Mouse (Mus musculus): Measurements from ENCODE around the gene Gm10563. TPM values are rescaled to one million over a fixed set of nuclear protein-coding genes. Genes with fewer than 3 reads are reported as not detected.

Gm10563 gene
- polyA plus RNA-seq, 1 experiment from 2014 or later = not detected

- no peak for DNase-seq (ENCODE audit: low spot score)
These were observed 78.7 kb downstream of the Gm10563 start for GRCm38 (mm10) chr4:155566555-155566954.

Other genes starting within 250 kb of the Gm10563 start
- gene Gabrd, start 247.3 kb downstream of the Gm10563 start, polyA plus RNA-seq (2015; fragmentation: Nextera tagmentation; extraction: Ambion mirVana) = 0.50 and 0.79 TPM in 2 replicates
- gene Cfap74, start 236.2 kb downstream of the Gm10563 start, polyA plus RNA-seq (2015; fragmentation: Nextera tagmentation; extraction: Ambion mirVana) = 13.9 and 15.2 TPM in 2 replicates
- 0.79 TPM in 1 of 2 replicates, not detected in the other for gene Tmem52, start 176.3 kb downstream of the Gm10563 start, polyA plus RNA-seq (2015; fragmentation: Nextera tagmentation; extraction: Ambion mirVana)
- gene Gnb1, start 154.0 kb downstream of the Gm10563 start, polyA plus RNA-seq (2015; fragmentation: Nextera tagmentation; extraction: Ambion mirVana) = 288 and 312 TPM in 2 replicates
- gene Nadk, start 83.0 kb downstream of the Gm10563 start, polyA plus RNA-seq (2015; fragmentation: Nextera tagmentation; extraction: Ambion mirVana) = 85.1 and 92.5 TPM in 2 replicates
- 6.3 and 7.5 TPM in 2 replicates for gene Slc35e2, start 44.0 kb downstream of the Gm10563 start, polyA plus RNA-seq (2015; fragmentation: Nextera tagmentation; extraction: Ambion mirVana)
- 65.7 and 76.3 TPM in 2 replicates for gene Cdk11b, start 20.6 kb downstream of the Gm10563 start, polyA plus RNA-seq (2015; fragmentation: Nextera tagmentation; extraction: Ambion mirVana)
- gene Mmp23, start 8.0 kb upstream of the Gm10563 start, polyA plus RNA-seq (2015; fragmentation: Nextera tagmentation; extraction: Ambion mirVana) = 7.5 and 8.3 TPM in 2 replicates
- 14.2 and 14.4 TPM in 2 replicates for gene Mib2, start 23.8 kb upstream of the Gm10563 start, polyA plus RNA-seq (2015; fragmentation: Nextera tagmentation; extraction: Ambion mirVana)
- 4.4 and 5.2 TPM in 2 replicates for gene Fndc10, start 48.9 kb upstream of the Gm10563 start, polyA plus RNA-seq (2015; fragmentation: Nextera tagmentation; extraction: Ambion mirVana)
- 194 and 202 TPM in 2 replicates for gene Ssu72, start 59.4 kb upstream of the Gm10563 start, polyA plus RNA-seq (2015; fragmentation: Nextera tagmentation; extraction: Ambion mirVana)
- 1.1 and 1.4 TPM in 2 replicates for gene Tmem240, start 89.4 kb upstream of the Gm10563 start, polyA plus RNA-seq (2015; fragmentation: Nextera tagmentation; extraction: Ambion mirVana)
- gene Atad3a, start 115.7 kb upstream of the Gm10563 start, polyA plus RNA-seq (2015; fragmentation: Nextera tagmentation; extraction: Ambion mirVana) = 61.6 and 63.9 TPM in 2 replicates
- gene Vwa1, start 129.3 kb upstream of the Gm10563 start, polyA plus RNA-seq (2015; fragmentation: Nextera tagmentation; extraction: Ambion mirVana) = 8.6 and 9.0 TPM in 2 replicates
- 0.05 and 0.21 TPM in 2 replicates for gene Tmem88b, start 140.5 kb upstream of the Gm10563 start, polyA plus RNA-seq (2015; fragmentation: Nextera tagmentation; extraction: Ambion mirVana)
- 0.23 and 0.42 TPM in 2 replicates for gene Ankrd65, start 145.0 kb upstream of the Gm10563 start, polyA plus RNA-seq (2015; fragmentation: Nextera tagmentation; extraction: Ambion mirVana)
- gene Mrpl20, start 157.5 kb upstream of the Gm10563 start, polyA plus RNA-seq (2015; fragmentation: Nextera tagmentation; extraction: Ambion mirVana) = 283 and 286 TPM in 2 replicates
- 139 and 162 TPM in 2 replicates for gene Ccnl2, start 167.1 kb upstream of the Gm10563 start, polyA plus RNA-seq (2015; fragmentation: Nextera tagmentation; extraction: Ambion mirVana)
- gene Aurkaip1, start 185.9 kb upstream of the Gm10563 start, polyA plus RNA-seq (2015; fragmentation: Nextera tagmentation; extraction: Ambion mirVana) = 187 and 198 TPM in 2 replicates
- 15.1 and 18.1 TPM in 2 replicates for gene Mxra8, start 194.3 kb upstream of the Gm10563 start, polyA plus RNA-seq (2015; fragmentation: Nextera tagmentation; extraction: Ambion mirVana)
- gene Dvl1, start 202.0 kb upstream of the Gm10563 start, polyA plus RNA-seq (2015; fragmentation: Nextera tagmentation; extraction: Ambion mirVana) = 5.7 and 7.6 TPM in 2 replicates
- gene Tas1r3, start 218.0 kb upstream of the Gm10563 start, polyA plus RNA-seq (2015; fragmentation: Nextera tagmentation; extraction: Ambion mirVana) = 0.16 and 0.28 TPM in 2 replicates
- gene Cptp, start 224.0 kb upstream of the Gm10563 start, polyA plus RNA-seq (2015; fragmentation: Nextera tagmentation; extraction: Ambion mirVana) = 9.4 and 11.4 TPM in 2 replicates
- gene Ints11, start 224.1 kb upstream of the Gm10563 start, polyA plus RNA-seq (2015; fragmentation: Nextera tagmentation; extraction: Ambion mirVana) = 84.9 and 92.2 TPM in 2 replicates
- gene Pusl1, start 246.4 kb upstream of the Gm10563 start, polyA plus RNA-seq (2015; fragmentation: Nextera tagmentation; extraction: Ambion mirVana) = 39.9 and 42.5 TPM in 2 replicates
- gene Acap3, start 246.4 kb upstream of the Gm10563 start, polyA plus RNA-seq (2015; fragmentation: Nextera tagmentation; extraction: Ambion mirVana) = 9.7 and 11.6 TPM in 2 replicates

Measured in thymus, postnatal 0 days (tissue).